Mouse (Mus musculus) hindbrain, embryonic 14.5 days (tissue): Measurements from ENCODE around the gene Slc38a5. TPM values are rescaled to one million over a fixed set of nuclear protein-coding genes. Genes with fewer than 3 reads are reported as not detected.
"Not testable (repeated sequence)": the region's sequence is repeated elsewhere in the genome, so short reads cannot be mapped to it uniquely, and the experiment has no call there.

Experiments
- ATAC-seq: fragments of 200-750 bp; cut with Nextera tagmentation; 2 replicates; pipeline ENCODE4 v1.8.0; 2017; ENCODE audit warnings: moderate number of reproducible peaks, mild to moderate bottlenecking, moderate TSS enrichment, moderate library complexity; ENCODE audit not compliant: low FRiP score
- DNase-seq: peaks from one replicate; pipeline ENCODE4 v3.0.0-alpha.2; 2015; ENCODE audit warnings: low spot score
- H3K27ac ChIP-seq: fragments of 300-500 bp; sonication (generic); 2 replicates; pipeline ENCODE4 v1.5.1; 2014; ENCODE audit warnings: mild to moderate bottlenecking, moderate library complexity
- H3K27me3 ChIP-seq: fragments of 300-500 bp; sonication (generic); 2 replicates; pipeline ENCODE4 v1.6.1; 2014; ENCODE audit warnings: mild to moderate bottlenecking, low read length, mixed read lengths; ENCODE audit not compliant: control insufficient read depth, insufficient read depth
- H3K36me3 ChIP-seq: fragments of 300-500 bp; sonication (generic); replicated peaks from 2 replicates; pipeline ENCODE4 v1.6.1; 2014; ENCODE audit not compliant: control insufficient read depth, insufficient read depth
- H3K4me1 ChIP-seq: fragments of 300-500 bp; sonication (generic); replicated peaks from 2 replicates; pipeline ENCODE4 v1.6.1; 2014; ENCODE audit warnings: antibody characterized with exemption, low read length, mixed read lengths; ENCODE audit not compliant: control insufficient read depth, insufficient read depth
- H3K4me2 ChIP-seq: fragments of 300-500 bp; sonication (generic); replicated peaks from 2 replicates; pipeline ENCODE4 v1.6.1; 2014; ENCODE audit warnings: mild to moderate bottlenecking, moderate library complexity
- H3K4me3 ChIP-seq: fragments of 300-500 bp; sonication (generic); replicated peaks from 2 replicates; pipeline ENCODE4 v1.5.1; 2014; ENCODE audit warnings: mild to moderate bottlenecking, low read length
- H3K9ac ChIP-seq: fragments of 300-500 bp; sonication (generic); 2 replicates; pipeline ENCODE4 v1.6.1; 2014
- H3K9me3 ChIP-seq: fragments of 300-500 bp; sonication (generic); 2 replicates; pipeline ENCODE4 v1.6.1; 2016; ENCODE audit warnings: low read length; ENCODE audit not compliant: control insufficient read depth
- WGBS: fragments of 180-500 bp; shearing (Covaris S2); extraction: QIAGEN DNeasy Blood & Tissue Kit; methylation state at CpG from one replicate; pipeline ENCODE4 v1.1.7; 2014; 5-methylcytosine and 5-hydroxymethylcytosine counted together
- polyA plus RNA-seq: library from polyadenylated mRNA; unstranded; fragments of >200 nt; fragmentation: Nextera tagmentation; extraction: Ambion mirVana; gene quantifications from 2 replicates; pipeline ENCODE4 v1.2.1, GENCODE M21; 2014

The Slc38a5 gene
- polyA plus RNA-seq, 1 experiment from 2014 or later = 51.5 TPM

GRCm38 (mm10) chrX:8272000-8272399 lies 1.1 kb downstream of the Slc38a5 start:
- Histone ChIP-seq H3K36me3 (no peaks in the 10 kb centered on the region), H3K4me3 (no peak overlapping the region), H3K9ac (no peak overlapping the region), H3K9me3 (no peaks in the 10 kb centered on the region), H3K4me2 (peak overlapping the region; percentile 10; the same call in 1 of the 2 replicates), H3K27ac (no peak overlapping the region), H3K4me1 (no peaks in the 10 kb centered on the region), H3K27me3 (0 out of 2 replicates have a peak, but pooled peaks cover 3% of the 10 kb centered on the region)
- WGBS = 28% methylated on average over 10 of the region's 10 CpGs
- DNase-seq = no peak
- ATAC-seq = no peak

DNA sequence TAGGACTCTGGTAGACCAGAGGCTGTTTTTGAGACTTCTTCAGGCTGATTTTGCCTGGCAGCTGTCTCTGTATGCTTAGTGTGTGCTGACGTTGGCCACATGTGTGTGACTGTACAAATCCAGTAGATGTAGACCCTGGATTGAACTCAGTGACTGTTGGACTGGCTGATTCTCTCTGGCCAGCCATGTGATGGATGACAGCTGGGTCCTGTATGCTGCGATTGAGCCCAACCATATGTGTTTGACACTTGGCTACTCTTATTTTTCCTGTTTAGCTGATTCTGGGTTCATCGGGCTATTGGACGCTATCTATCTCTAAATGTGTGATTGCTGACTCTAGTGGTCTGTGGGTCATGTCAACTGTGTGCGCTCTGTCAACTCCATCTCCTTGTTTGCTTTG lies 3.1 kb downstream of the Slc38a5 start:
- H3K27ac ChIP-seq = no peak overlapping the region
- DNase-seq (no peak), ATAC-seq (no peak)
- H3K4me2 ChIP-seq = no peak overlapping the region
- H3K9ac ChIP-seq = no peak overlapping the region
- H3K36me3 ChIP-seq = no peaks in the 10 kb centered on the region
- no peaks in the 10 kb centered on the region for H3K9me3 ChIP-seq
- 0 out of 2 replicates have a peak, but pooled peaks cover 3% of the 10 kb centered on the region for H3K27me3 ChIP-seq
- WGBS = 96% methylated on average over 5 of the region's 5 CpGs
- no peak overlapping the region for H3K4me3 ChIP-seq
- no peaks in the 10 kb centered on the region for H3K4me1 ChIP-seq

- no peak for ATAC-seq
- Histone ChIP-seq H3K4me3 (no peak overlapping the region), H3K9ac (no peak overlapping the region), H3K27ac (no peak overlapping the region), H3K4me1 (no peaks in the 10 kb centered on the region), H3K36me3 (no peaks in the 10 kb centered on the region), H3K27me3 (no peaks in the 10 kb centered on the region), H3K9me3 (no peaks in the 10 kb centered on the region), H3K4me2 (no peak overlapping the region)
- 80% methylated on average over 5 of the region's 5 CpGs for WGBS
- DNase-seq = no peak
Measured at GRCm38 (mm10) chrX:8288621-8289020, 17.7 kb downstream of the Slc38a5 start.

- Histone ChIP-seq H3K4me1 (no peaks in the 10 kb centered on the region), H3K9me3 (no peaks in the 10 kb centered on the region), H3K4me3 (no peak overlapping the region), H3K4me2 (no peak overlapping the region), H3K27ac (no peak overlapping the region), H3K9ac (no peak overlapping the region), H3K36me3 (no peaks in the 10 kb centered on the region), H3K27me3 (no peaks in the 10 kb centered on the region)
- ATAC-seq (no peak), DNase-seq (no peak)
- WGBS = 89% methylated on average over 1 of the region's 1 CpGs
Measured at GRCm38 (mm10) chrX:8309302-8309701, 38.4 kb downstream of the Slc38a5 start.

DNA sequence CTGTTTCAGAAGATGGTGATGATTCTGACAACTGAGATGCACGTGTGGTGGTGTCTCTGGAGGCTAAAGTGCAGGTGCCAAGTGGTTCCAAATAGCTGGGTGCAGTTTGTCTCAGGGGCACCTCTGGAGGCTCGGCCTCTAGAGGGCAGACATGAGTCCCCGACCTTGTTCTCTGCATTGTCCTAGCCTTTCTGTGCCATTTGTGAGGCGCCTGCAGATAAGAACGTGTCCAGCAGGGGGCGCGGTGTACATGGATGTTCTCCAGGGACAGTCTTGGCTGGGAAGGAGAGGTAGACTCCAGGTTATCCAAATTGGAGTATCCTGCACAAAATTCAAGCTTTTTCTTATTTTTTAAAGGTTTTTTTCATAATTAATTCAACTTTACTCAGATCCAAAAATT lies 44.0 kb downstream of the Slc38a5 start:
- not testable (repeated sequence) for H3K9ac ChIP-seq, ATAC-seq, H3K4me2 ChIP-seq, H3K4me3 ChIP-seq, H3K36me3 ChIP-seq, H3K27me3 ChIP-seq, DNase-seq, H3K4me1 ChIP-seq, H3K9me3 ChIP-seq, H3K27ac ChIP-seq
- WGBS = 12% methylated on average over 7 of the region's 7 CpGs

DNA sequence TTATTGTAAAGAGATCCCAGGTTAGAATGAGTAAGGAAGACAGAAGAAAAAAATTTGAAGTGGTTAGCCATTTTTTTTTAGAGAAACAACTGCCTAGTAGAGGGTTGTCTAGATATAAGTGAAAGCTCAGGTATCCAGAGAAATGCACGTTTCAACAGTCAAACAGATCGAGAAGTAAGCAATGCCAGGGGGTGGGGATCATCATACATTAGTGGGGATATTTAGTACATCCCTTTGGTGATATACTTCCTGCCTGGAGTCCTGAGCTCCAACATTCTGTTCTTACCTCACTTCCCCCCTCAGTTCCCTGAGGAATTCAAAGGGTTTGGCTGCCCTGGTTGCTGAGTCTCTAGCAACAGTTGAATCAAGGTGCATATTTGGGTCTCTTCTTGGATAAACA lies 56.2 kb downstream of the Slc38a5 start, which contains the start of gene Ssxb10:
Gene Ssxb10 (plus strand): TSS at position 301 of the 400 bp plus-strand sequence.
- no peaks in the 10 kb centered on the region for H3K27me3 ChIP-seq
- 84% methylated on average over 2 of the region's 2 CpGs for WGBS
- ATAC-seq (no peak), DNase-seq (no peak)
- H3K27ac ChIP-seq = no peak within 1 kb of the TSS
- no peaks in the 10 kb centered on the region for H3K4me1 ChIP-seq
- H3K9ac ChIP-seq = no peak within 1 kb of the TSS
- no peaks in the 10 kb centered on the region for H3K9me3 ChIP-seq
- no peak within 1 kb of the TSS for H3K4me2 ChIP-seq
- no peak within 1 kb of the TSS for H3K4me3 ChIP-seq
- H3K36me3 ChIP-seq = no peaks in the 10 kb centered on the region

Other genes with a start within 250 kb of the Slc38a5 start
- 36.4 and 37.9 TPM in 2 replicates for gene Suv39h1, start 196.4 kb upstream of the Slc38a5 start, polyA plus RNA-seq
- gene Was, start 180.6 kb upstream of the Slc38a5 start, polyA plus RNA-seq = 0.13 and 0.32 TPM in 2 replicates
- 56.6 and 60.9 TPM in 2 replicates for gene Wdr13, start 138.2 kb upstream of the Slc38a5 start, polyA plus RNA-seq
- gene Rbm3, start 125.3 kb upstream of the Slc38a5 start, polyA plus RNA-seq = 304 and 340 TPM in 2 replicates
- gene Tbc1d25, start 95.0 kb upstream of the Slc38a5 start, polyA plus RNA-seq = 22.3 and 24.5 TPM in 2 replicates
- 30.6 and 33.1 TPM in 2 replicates for gene Ebp, start 77.6 kb upstream of the Slc38a5 start, polyA plus RNA-seq
- gene Porcn, start 64.6 kb upstream of the Slc38a5 start, polyA plus RNA-seq = 45.0 and 46.9 TPM in 2 replicates
- gene Ftsj1, start 18.7 kb upstream of the Slc38a5 start, polyA plus RNA-seq = 49.5 and 51.0 TPM in 2 replicates
- gene Ssxb10, start 56.3 kb downstream of the Slc38a5 start, polyA plus RNA-seq = not detected in 2 replicates
- not detected in 2 replicates for gene Ssxb9, start 95.8 kb downstream of the Slc38a5 start, polyA plus RNA-seq
- gene Ssxb1, start 142.2 kb downstream of the Slc38a5 start, polyA plus RNA-seq = not detected in 2 replicates
- gene Ssxb2, start 190.6 kb downstream of the Slc38a5 start, polyA plus RNA-seq = not detected in 2 replicates